ENCODE assay signal across 11 mouse cellular contexts in genomic region chr11:116282912-116283521, GRCm38 (mm10). TPM values are rescaled to one million over a fixed set of nuclear protein-coding genes. Genes with fewer than 3 reads are reported as not detected.
DNase-seq lines count a peak whose midpoint lies in the region; ATAC-seq and TF ChIP-seq lines count a peak whose summit lies in the region.
"Had no signal": no experiment of that assay in that cellular context is flagged by ENCODE, and none has a peak within 500 bp of the region (broad histone marks: within the 10 kb centered on the region; RNA-seq: fewer than 3 reads in every experiment).

No protein-coding gene starts in this region.

- H3K9me3 ChIP-seq in heart, embryonic 13.5 days: no peaks in the 10 kb centered on the region
- no peaks in the 10 kb centered on the region for H3K9me3 ChIP-seq in E14TG2a.4 (ENCODE audit: low read length)
- peaks cover 9% of the 10 kb centered on the region; the same call in 1 of the 2 replicates for H3K9me3 ChIP-seq in limb, embryonic 12.5 days

- H3K4me3 ChIP-seq in heart, embryonic 13.5 days: peak overlapping the region; percentile 10; the same call in 1 of the 2 replicates
- peak overlapping the region; percentile 76 for H3K4me3 ChIP-seq in E14TG2a.4 (replicated peaks; ENCODE audit: low read length)
- 0 out of 2 replicates have a peak overlapping the region, but pooled peaks have one; percentile 4 for H3K4me3 ChIP-seq in limb, embryonic 12.5 days (replicated peaks)

- intact Hi-C loops in heart, postnatal 14 days (cut with DNase I): no loop called here
- intact Hi-C loops in left cerebral cortex, postnatal 25 days (cut with DNase I): no loop called here

- H3K9ac ChIP-seq in heart, embryonic 13.5 days: peak overlapping the region; percentile 5; the same call in 1 of the 2 replicates
- H3K9ac ChIP-seq in limb, embryonic 12.5 days (replicated peaks): no peak overlapping the region

- H3K4me1 ChIP-seq in heart, embryonic 13.5 days: peaks cover 25% of the 10 kb centered on the region
- H3K4me1 ChIP-seq in E14TG2a.4 (replicated peaks; ENCODE audit: low read depth, low read length): peaks cover 44% of the 10 kb centered on the region
- peaks cover 21% of the 10 kb centered on the region for H3K4me1 ChIP-seq in limb, embryonic 12.5 days (replicated peaks)

- peaks cover 7% of the 10 kb centered on the region for H3K36me3 ChIP-seq in heart, embryonic 13.5 days
- H3K36me3 ChIP-seq in E14TG2a.4 (ENCODE audit: insufficient read depth, low read length): peaks cover 4% of the 10 kb centered on the region; the same call in 1 of the 2 replicates
- peaks cover 8% of the 10 kb centered on the region for H3K36me3 ChIP-seq in limb, embryonic 12.5 days

- peaks cover 69% of the 10 kb centered on the region for H3K27me3 ChIP-seq in heart, embryonic 13.5 days (replicated peaks)
- H3K27me3 ChIP-seq in E14TG2a.4 (ENCODE audit: insufficient read depth, low read length): peaks cover 66% of the 10 kb centered on the region
- H3K27me3 ChIP-seq in limb, embryonic 12.5 days: peaks cover 67% of the 10 kb centered on the region

- 13% methylated on average over 48 of the region's 48 CpGs for WGBS in heart, embryonic 13.5 days
- 10% methylated on average over 48 of the region's 48 CpGs for WGBS in limb, embryonic 12.5 days

- no peak for ATAC-seq in heart, embryonic 13.5 days (ENCODE audit: extremely low read depth, insufficient number of reproducible peaks, low FRiP score, low TSS enrichment)
- peak; percentile 22; the same call in 1 of the 2 replicates for ATAC-seq in common myeloid progenitor, adult 5-6 weeks (replicated peaks; ENCODE audit: low read depth, poor library complexity, severe bottlenecking)
- no peak for ATAC-seq in limb, embryonic 12.5 days (ENCODE audit: insufficient number of reproducible peaks, insufficient read depth, low FRiP score, low TSS enrichment, low read depth)

- DNase-seq in heart, postnatal 14 days: no peak
- DNase-seq in spleen, postnatal 4 days (ENCODE audit: low spot score in 2 of 2): no peak
- no peak for DNase-seq in left cerebral cortex, postnatal 25 days (ENCODE audit: low spot score in 2 of 2)
- DNase-seq in right cerebral cortex, postnatal 10 days (ENCODE audit: low spot score in 2 of 2): no peak
- DNase-seq: kidney, postnatal 14 days; lung, postnatal 14 days had no signal

- no peak for TF ChIP-seq CTCF in E14TG2a.4 (conservative IDR thresholded peaks at IDR 0.05; ENCODE audit: low read length)

- H3K27ac ChIP-seq in heart, embryonic 13.5 days (replicated peaks): no peak overlapping the region
- H3K27ac ChIP-seq in limb, embryonic 12.5 days: no peak overlapping the region

- H3K4me2 ChIP-seq in heart, embryonic 13.5 days: no peak overlapping the region
- peak overlapping the region; percentile 21; the same call in 1 of the 2 replicates for H3K4me2 ChIP-seq in limb, embryonic 12.5 days

RNA-seq across cellular contexts. Expression of gene Galr2, which starts 2.3 kb away (rescaled TPM):
- polyA plus RNA-seq in heart, embryonic 13.5 days (2015; fragmentation: Nextera tagmentation; extraction: Ambion mirVana): not detected in 2 replicates
- total RNA-seq in heart, postnatal 14 days (2021): not detected
- not detected in 2 replicates for total RNA-seq in common myeloid progenitor, adult 5-6 weeks (2017)
- 0.20 TPM in 1 of 2 replicates, not detected in the other for polyA plus RNA-seq in limb, embryonic 12.5 days (2016; fragmentation: Nextera tagmentation; extraction: Ambion mirVana)
- not detected for total RNA-seq in left cerebral cortex, postnatal 25 days (2021)
- polyA plus RNA-seq: heart, embryonic 14.5 days had no signal

RNA-seq across cellular contexts. Expression of gene Srp68, which starts 9.0 kb away (rescaled TPM):
- 63.6 and 64.6 TPM in 2 replicates for polyA plus RNA-seq in heart, embryonic 13.5 days (2015; fragmentation: Nextera tagmentation; extraction: Ambion mirVana)
- 10 to 100 TPM; 54.4 to 55.6 TPM for total RNA-seq in heart, postnatal 14 days (2021)
- 56.9 and 62.6 TPM in 2 replicates for total RNA-seq in common myeloid progenitor, adult 5-6 weeks (2017)
- polyA plus RNA-seq in limb, embryonic 12.5 days (2016; fragmentation: Nextera tagmentation; extraction: Ambion mirVana): 110 and 112 TPM in 2 replicates
- total RNA-seq in left cerebral cortex, postnatal 25 days (2021): 10 to 100 TPM; 65.8 to 69.8 TPM

RNA-seq across cellular contexts. Expression of gene Exoc7, which starts 24.0 kb away (rescaled TPM):
- polyA plus RNA-seq in heart, embryonic 13.5 days (2015; fragmentation: Nextera tagmentation; extraction: Ambion mirVana): 45.0 and 46.0 TPM in 2 replicates
- 10 to 100 TPM; 44.3 to 52.3 TPM for total RNA-seq in heart, postnatal 14 days (2021)
- total RNA-seq in common myeloid progenitor, adult 5-6 weeks (2017): 19.5 and 34.3 TPM in 2 replicates
- 77.6 and 82.8 TPM in 2 replicates for polyA plus RNA-seq in limb, embryonic 12.5 days (2016; fragmentation: Nextera tagmentation; extraction: Ambion mirVana)
- 10 to 100 TPM; 95.7 to 97.4 TPM for total RNA-seq in left cerebral cortex, postnatal 25 days (2021)

RNA-seq across cellular contexts. Expression of gene Evpl, which starts 45.1 kb away (rescaled TPM):
- 0.42 and 0.48 TPM in 2 replicates for polyA plus RNA-seq in heart, embryonic 13.5 days (2015; fragmentation: Nextera tagmentation; extraction: Ambion mirVana)
- under 1 TPM; 0.83 to 0.93 TPM for total RNA-seq in heart, postnatal 14 days (2021)
- 2.2 and 2.6 TPM in 2 replicates for total RNA-seq in common myeloid progenitor, adult 5-6 weeks (2017)
- 2.4 and 3.3 TPM in 2 replicates for polyA plus RNA-seq in limb, embryonic 12.5 days (2016; fragmentation: Nextera tagmentation; extraction: Ambion mirVana)
- total RNA-seq in left cerebral cortex, postnatal 25 days (2021): 1 to 10 TPM in 1 of 2 experiments, under 1 TPM in 1; 0.92 to 1.1 TPM

RNA-seq across cellular contexts. Expression of gene Foxj1, which starts 52.2 kb away (rescaled TPM):
- polyA plus RNA-seq in heart, embryonic 13.5 days (2015; fragmentation: Nextera tagmentation; extraction: Ambion mirVana): 0.09 and 0.14 TPM in 2 replicates
- total RNA-seq in heart, postnatal 14 days (2021): 1 to 10 TPM in 1 of 2 experiments, under 1 TPM in 1; 0.07 to 1.5 TPM
- total RNA-seq in common myeloid progenitor, adult 5-6 weeks (2017): not detected in 2 replicates
- 0.18 TPM in 2 replicates for polyA plus RNA-seq in limb, embryonic 12.5 days (2016; fragmentation: Nextera tagmentation; extraction: Ambion mirVana)
- total RNA-seq in left cerebral cortex, postnatal 25 days (2021): 1 to 10 TPM; 4.8 to 6.3 TPM

Comparison
In these comparisons a context has a peak if more than half of its experiments do, and no peak if none do; other contexts are left out.
1. H3K4me3 ChIP-seq: peak in every context shown above with its lines; median percentile 76 in E14TG2a.4; 10 in heart, embryonic 13.5 days; 4 in limb, embryonic 12.5 days.